Mouse (Mus musculus) right cerebral cortex, adult 18-20 months (tissue): ENCODE data around the gene Gm4340.
"Not testable (repeated sequence)": the region's sequence is repeated elsewhere in the genome, so short reads cannot be mapped to it uniquely, and the experiment has no call there.

Experiments used
- DNase-seq: peaks from one replicate; pipeline ENCODE4 v3.0.0; 2022; ENCODE audit warnings: mixed read lengths

Gene Gm4340

DNA sequence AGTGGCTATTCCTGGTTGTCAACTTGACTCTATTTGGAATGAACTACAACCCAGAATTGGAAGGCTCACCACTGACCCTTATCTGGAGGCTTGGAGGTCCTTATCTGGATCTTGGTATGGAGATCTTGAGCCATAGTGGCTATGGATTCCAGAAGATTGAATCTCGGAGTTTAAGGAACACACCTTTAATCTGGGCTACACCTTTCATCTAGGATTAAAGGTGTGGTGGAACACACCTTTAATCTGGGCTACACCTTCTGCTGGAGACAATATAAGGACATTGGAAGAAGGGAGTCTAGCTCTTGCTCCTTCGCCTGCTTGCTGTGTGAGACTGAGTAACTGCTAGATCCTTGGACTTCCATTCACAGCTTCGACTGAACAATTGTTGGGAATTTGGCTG is at the start of gene Gm4340:
TSS of gene Gm4340 (plus strand) at position 301 of the 400 bp plus-strand sequence.
- DNase-seq, result not testable (repeated sequence)

DNA sequence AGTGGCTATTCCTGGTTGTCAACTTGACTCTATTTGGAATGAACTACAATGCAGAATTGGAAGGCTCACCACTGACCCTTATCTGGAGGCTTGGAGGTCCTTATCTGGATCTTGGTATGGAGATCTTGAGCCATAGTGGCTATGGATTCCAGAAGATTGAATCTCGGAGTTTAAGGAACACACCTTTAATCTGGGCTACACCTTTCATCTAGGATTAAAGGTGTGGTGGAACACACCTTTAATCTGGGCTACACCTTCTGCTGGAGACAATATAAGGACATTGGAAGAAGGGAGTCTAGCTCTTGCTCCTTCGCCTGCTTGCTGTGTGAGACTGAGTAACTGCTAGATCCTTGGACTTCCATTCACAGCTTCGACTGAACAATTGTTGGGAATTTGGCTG is 42.6 kb upstream of the Gm4340 start, which contains the start of gene Gm6763:
TSS of gene Gm6763 (plus strand) at position 301 of the 400 bp plus-strand sequence.
- not testable (repeated sequence) for DNase-seq

DNA sequence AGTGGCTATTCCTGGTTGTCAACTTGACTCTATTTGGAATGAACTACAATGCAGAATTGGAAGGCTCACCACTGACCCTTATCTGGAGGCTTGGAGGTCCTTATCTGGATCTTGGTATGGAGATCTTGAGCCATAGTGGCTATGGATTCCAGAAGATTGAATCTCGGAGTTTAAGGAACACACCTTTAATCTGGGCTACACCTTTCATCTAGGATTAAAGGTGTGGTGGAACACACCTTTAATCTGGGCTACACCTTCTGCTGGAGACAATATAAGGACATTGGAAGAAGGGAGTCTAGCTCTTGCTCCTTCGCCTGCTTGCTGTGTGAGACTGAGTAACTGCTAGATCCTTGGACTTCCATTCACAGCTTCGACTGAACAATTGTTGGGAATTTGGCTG is 34.1 kb upstream of the Gm4340 start, which contains the start of gene Gm8764:
TSS of gene Gm8764 (plus strand) at position 301 of the 400 bp plus-strand sequence.
- not testable (repeated sequence) for DNase-seq

DNA sequence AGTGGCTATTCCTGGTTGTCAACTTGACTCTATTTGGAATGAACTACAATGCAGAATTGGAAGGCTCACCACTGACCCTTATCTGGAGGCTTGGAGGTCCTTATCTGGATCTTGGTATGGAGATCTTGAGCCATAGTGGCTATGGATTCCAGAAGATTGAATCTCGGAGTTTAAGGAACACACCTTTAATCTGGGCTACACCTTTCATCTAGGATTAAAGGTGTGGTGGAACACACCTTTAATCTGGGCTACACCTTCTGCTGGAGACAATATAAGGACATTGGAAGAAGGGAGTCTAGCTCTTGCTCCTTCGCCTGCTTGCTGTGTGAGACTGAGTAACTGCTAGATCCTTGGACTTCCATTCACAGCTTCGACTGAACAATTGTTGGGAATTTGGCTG is 25.6 kb upstream of the Gm4340 start, which contains the start of gene Gm21304:
TSS of gene Gm21304 (plus strand) at position 301 of the 400 bp plus-strand sequence.
- not testable (repeated sequence) for DNase-seq

DNA sequence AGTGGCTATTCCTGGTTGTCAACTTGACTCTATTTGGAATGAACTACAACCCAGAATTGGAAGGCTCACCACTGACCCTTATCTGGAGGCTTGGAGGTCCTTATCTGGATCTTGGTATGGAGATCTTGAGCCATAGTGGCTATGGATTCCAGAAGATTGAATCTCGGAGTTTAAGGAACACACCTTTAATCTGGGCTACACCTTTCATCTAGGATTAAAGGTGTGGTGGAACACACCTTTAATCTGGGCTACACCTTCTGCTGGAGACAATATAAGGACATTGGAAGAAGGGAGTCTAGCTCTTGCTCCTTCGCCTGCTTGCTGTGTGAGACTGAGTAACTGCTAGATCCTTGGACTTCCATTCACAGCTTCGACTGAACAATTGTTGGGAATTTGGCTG is 17.1 kb upstream of the Gm4340 start, which contains the start of gene Gm21312:
TSS of gene Gm21312 (plus strand) at position 301 of the 400 bp plus-strand sequence.
- not testable (repeated sequence) for DNase-seq

DNA sequence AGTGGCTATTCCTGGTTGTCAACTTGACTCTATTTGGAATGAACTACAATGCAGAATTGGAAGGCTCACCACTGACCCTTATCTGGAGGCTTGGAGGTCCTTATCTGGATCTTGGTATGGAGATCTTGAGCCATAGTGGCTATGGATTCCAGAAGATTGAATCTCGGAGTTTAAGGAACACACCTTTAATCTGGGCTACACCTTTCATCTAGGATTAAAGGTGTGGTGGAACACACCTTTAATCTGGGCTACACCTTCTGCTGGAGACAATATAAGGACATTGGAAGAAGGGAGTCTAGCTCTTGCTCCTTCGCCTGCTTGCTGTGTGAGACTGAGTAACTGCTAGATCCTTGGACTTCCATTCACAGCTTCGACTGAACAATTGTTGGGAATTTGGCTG is 8.6 kb upstream of the Gm4340 start, which contains the start of gene Gm20765:
TSS of gene Gm20765 (plus strand) at position 301 of the 400 bp plus-strand sequence.
- not testable (repeated sequence) for DNase-seq

DNA sequence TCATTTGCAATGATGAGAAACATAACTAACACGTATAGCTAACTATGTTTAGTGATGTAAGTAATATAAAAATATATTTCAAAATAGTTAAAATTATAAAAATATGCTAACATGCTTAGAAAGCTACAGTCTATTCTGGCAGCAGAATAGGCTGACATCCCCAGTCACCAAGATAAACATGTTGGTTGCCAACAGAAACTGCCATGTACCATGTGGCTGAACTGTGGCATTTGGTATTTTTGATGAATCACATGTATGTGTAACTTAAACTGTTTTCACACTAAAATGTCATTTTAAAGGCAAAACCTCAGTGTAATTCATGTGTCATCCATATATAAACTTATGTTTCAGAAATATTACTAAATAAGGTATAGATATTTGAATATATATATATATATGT is 15.8 kb downstream of the Gm4340 start:
- no peak for DNase-seq

DNA sequence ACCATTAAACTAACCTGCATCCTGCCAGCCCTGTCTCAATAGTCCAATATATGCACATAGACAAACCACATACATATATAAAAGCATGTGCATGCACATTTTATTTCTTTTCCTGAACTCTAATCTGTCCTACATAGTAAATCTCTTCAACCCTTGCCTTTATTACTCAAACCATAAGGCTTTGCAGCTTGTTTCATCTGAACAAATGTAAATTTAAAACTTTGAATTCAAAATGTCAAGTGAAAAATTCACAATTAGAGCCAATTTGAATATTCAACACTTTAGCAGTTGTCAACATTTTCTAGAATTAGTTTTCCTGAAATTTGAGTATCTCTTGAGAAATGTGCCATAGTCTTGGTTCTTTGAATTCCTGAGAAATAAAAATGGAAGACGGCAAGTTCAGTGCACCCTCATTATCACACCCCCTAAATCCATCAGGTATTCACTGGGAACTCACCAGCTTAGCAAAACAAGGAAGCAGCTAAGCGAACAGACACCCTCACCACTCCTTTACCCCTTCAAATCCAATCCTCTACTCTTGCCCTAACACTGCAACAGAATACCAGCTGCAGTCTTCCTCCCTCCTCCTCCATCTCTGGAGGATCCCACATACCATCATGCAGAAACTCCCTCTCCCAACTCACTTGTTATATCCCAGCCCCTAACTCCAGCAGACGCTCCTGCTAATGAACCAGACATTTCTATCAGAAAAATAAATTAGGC is 16.6 kb downstream of the Gm4340 start:
- no peak for DNase-seq

DNA sequence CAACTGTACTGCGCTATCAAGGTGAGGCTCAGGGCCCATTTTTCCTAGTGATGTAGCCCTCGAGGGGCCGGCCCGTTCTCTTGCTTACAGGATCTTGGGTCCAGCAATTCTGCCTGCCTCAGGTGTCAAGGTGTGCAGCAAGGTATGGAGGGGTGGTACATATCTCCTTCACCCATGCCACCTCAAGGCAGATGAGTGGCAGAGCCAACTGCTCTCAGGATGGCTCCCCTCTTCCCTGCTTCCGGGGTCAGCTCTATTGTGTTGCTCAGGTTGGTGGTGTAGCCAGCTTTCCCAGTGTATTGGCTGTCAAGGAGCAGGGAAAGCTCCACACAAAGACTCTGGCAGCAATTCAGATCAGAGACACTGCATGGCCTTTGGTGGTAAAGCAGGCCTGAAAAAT is 20.7 kb downstream of the Gm4340 start:
- no peak for DNase-seq

DNA sequence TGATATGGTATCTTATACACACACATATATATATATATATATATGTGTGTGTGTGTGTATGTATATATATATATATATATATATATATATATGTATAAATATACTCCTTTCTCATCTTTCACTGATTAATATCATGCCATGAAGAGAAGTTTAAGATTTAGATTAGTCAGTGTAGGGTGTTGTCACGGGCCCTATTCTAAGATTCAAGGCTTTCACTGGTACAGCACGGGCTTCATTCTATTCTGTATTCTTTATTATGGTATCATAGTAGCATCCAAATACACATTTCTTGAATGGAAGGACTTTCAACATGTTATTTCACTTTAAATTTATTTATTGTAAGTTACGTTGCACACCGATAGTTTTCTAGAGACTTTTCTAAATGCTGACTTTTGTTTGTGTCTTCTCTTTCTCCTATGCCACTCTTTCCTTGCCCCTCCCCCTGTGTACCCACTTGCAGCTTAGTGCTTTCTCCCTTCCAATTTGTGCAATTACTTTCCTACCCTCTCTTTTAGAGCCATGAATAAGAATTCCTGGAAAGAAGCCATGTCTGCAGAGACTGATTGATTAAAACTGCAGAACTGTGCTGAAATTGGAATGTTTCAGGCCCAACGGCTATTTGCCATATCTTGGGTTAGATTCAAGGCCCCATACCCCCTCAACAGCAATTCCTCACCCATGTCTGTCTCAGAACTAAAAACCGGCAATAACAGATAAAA is 26.6 kb downstream of the Gm4340 start:
- DNase-seq, result no peak
